Mouse (Mus musculus) lung, postnatal 0 days (tissue): ENCODE measurements around the gene Nlrc5.

ENCODE experiments used
- CTCF ChIP-seq: IDR thresholded peaks from 2 replicates; pipeline ENCODE4 v1.5.1; 2016; ENCODE audit warnings: antibody characterized with exemption, mild to moderate bottlenecking
- EP300 ChIP-seq: IDR thresholded peaks from 2 replicates; pipeline ENCODE4 v1.6.1; 2016; ENCODE audit warnings: antibody characterized with exemption, mild to moderate bottlenecking, control low read depth

- TF ChIP-seq CTCF: no peak
- no peak for TF ChIP-seq EP300
Measured at GRCm38 (mm10) chr8:94527178-94527577, 93.0 kb downstream of the Nlrc5 start.
